Mouse (Mus musculus): ENCODE data around the gene Grin3b.

GRCm38 (mm10) chr10:79986963-79987362, 16.4 kb downstream of the Grin3b start:
- TF ChIP-seq CTCF (IDR thresholded peaks at IDR 0.05; ENCODE audit: low read depth, low read length) (peak; percentile 88), POLR2A (IDR thresholded peaks at IDR 0.05; ENCODE audit: borderline replicate concordance, low read depth, low read length) (no peak)
